ENCODE assay signal across 8 mouse cellular contexts in the genomic region with DNA sequence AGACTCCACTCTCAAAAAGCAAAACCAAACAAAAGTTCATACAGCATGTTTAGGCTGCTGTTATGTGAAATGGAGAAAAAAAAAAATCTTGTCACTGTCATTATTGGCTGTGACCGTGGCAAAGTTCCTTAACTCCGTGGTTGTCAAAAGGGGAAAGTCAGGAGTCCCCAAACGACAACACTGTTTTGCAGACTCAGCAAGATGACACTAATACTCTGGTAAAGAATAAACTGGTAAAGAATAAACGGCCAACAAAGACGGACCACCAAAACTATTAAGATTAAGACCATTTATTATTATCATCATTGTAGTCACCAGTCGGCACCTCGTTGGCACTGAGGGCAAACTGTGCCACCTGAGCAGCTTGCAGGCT. TPM values are rescaled to one million over a fixed set of nuclear protein-coding genes. Genes with fewer than 3 reads are reported as not detected.
DNase-seq lines count a peak whose midpoint lies in the region; ATAC-seq and TF ChIP-seq lines count a peak whose summit lies in the region.

No protein-coding gene starts in this region.

- 3% methylated on average over 7 of the region's 7 CpGs for WGBS in heart, embryonic 12.5 days
- whole genome bisulfite sequencing in forebrain, embryonic 15.5 days: 2% methylated on average over 7 of the region's 7 CpGs
- WGBS in liver, embryonic 16.5 days (ENCODE audit: insufficient replicate concordance): 1% methylated on average over 7 of the region's 7 CpGs

- H3K4me1 ChIP-seq in heart, embryonic 12.5 days (replicated peaks): peaks cover 35% of the 10 kb centered on the region
- peaks cover 70% of the 10 kb centered on the region for H3K4me1 ChIP-seq in E14TG2a.4 (replicated peaks; ENCODE audit: low read depth, low read length)
- H3K4me1 ChIP-seq in forebrain, embryonic 15.5 days: peaks cover 53% of the 10 kb centered on the region
- peaks cover 65% of the 10 kb centered on the region for H3K4me1 ChIP-seq in liver, embryonic 16.5 days (ENCODE audit: control insufficient read depth, low read depth, low read length)

- H3K4me2 ChIP-seq in heart, embryonic 12.5 days: peak overlapping the region; percentile 68
- peak overlapping the region; percentile 60 for H3K4me2 ChIP-seq in forebrain, embryonic 15.5 days (replicated peaks)
- peak overlapping the region; percentile 75 for H3K4me2 ChIP-seq in liver, embryonic 16.5 days (ENCODE audit: low read depth, low read length)

- no peaks in the 10 kb centered on the region for H3K27me3 ChIP-seq in heart, embryonic 12.5 days (replicated peaks)
- H3K27me3 ChIP-seq in E14TG2a.4 (ENCODE audit: insufficient read depth, low read length): no peaks in the 10 kb centered on the region
- no peaks in the 10 kb centered on the region for H3K27me3 ChIP-seq in forebrain, embryonic 15.5 days
- H3K27me3 ChIP-seq in liver, embryonic 16.5 days (ENCODE audit: control insufficient read depth, insufficient read depth, low read depth, low read length): no peaks in the 10 kb centered on the region

- H3K27ac ChIP-seq in heart, embryonic 12.5 days (ENCODE audit: poor library complexity, severe bottlenecking): peak overlapping the region; percentile 93
- H3K27ac ChIP-seq in forebrain, embryonic 15.5 days (replicated peaks): peak overlapping the region; percentile 88
- peak overlapping the region; percentile 97 for H3K27ac ChIP-seq in liver, embryonic 16.5 days (ENCODE audit: low read length)

- peak overlapping the region; percentile 97 for H3K9ac ChIP-seq in heart, embryonic 12.5 days
- H3K9ac ChIP-seq in forebrain, embryonic 15.5 days (replicated peaks): peak overlapping the region; percentile 70
- peak overlapping the region; percentile 96 for H3K9ac ChIP-seq in liver, embryonic 16.5 days (ENCODE audit: low read depth, low read length)

- ATAC-seq in heart, embryonic 12.5 days (ENCODE audit: insufficient number of reproducible peaks, low FRiP score): no peak
- ATAC-seq in forebrain, embryonic 15.5 days (replicated peaks): no peak
- no peak for ATAC-seq in liver, embryonic 16.5 days (ENCODE audit: low read depth)

- H3K36me3 ChIP-seq in heart, embryonic 12.5 days: peaks cover 79% of the 10 kb centered on the region
- H3K36me3 ChIP-seq in E14TG2a.4 (ENCODE audit: insufficient read depth, low read length): peaks cover 88% of the 10 kb centered on the region
- H3K36me3 ChIP-seq in forebrain, embryonic 15.5 days: peaks cover 73% of the 10 kb centered on the region
- peaks cover 72% of the 10 kb centered on the region for H3K36me3 ChIP-seq in liver, embryonic 16.5 days (ENCODE audit: control insufficient read depth, insufficient read depth)

- TF ChIP-seq CTCF in E14TG2a.4 (conservative IDR thresholded peaks at IDR 0.05; ENCODE audit: low read length): no peak

- no peak for DNase-seq in heart, adult 8-10 months (ENCODE audit: low spot score)
- no peak for DNase-seq in adrenal gland, postnatal 25 days
- DNase-seq in spleen, postnatal 10 days (ENCODE audit: low spot score in 2 of 2): no peak
- no peak for DNase-seq in left cerebral cortex, postnatal 4 days

- intact Hi-C loops in left cerebral cortex, postnatal 4 days (cut with DNase I): no loop called here

- H3K4me3 ChIP-seq in heart, embryonic 12.5 days: peak overlapping the region; percentile 91
- peak overlapping the region; percentile 94 for H3K4me3 ChIP-seq in E14TG2a.4 (replicated peaks; ENCODE audit: low read length)
- H3K4me3 ChIP-seq in forebrain, embryonic 15.5 days: peak overlapping the region; percentile 59
- H3K4me3 ChIP-seq in liver, embryonic 16.5 days (ENCODE audit: low read depth, low read length): peak overlapping the region; percentile 89

- no peaks in the 10 kb centered on the region for H3K9me3 ChIP-seq in heart, embryonic 12.5 days (replicated peaks)
- no peaks in the 10 kb centered on the region for H3K9me3 ChIP-seq in E14TG2a.4 (ENCODE audit: low read length)
- H3K9me3 ChIP-seq in forebrain, embryonic 15.5 days: no peaks in the 10 kb centered on the region
- no peaks in the 10 kb centered on the region for H3K9me3 ChIP-seq in liver, embryonic 16.5 days (replicated peaks; ENCODE audit: control insufficient read depth, low read length)

RNA-seq across cellular contexts. Expression of a gene that starts 0.6 kb away (rescaled TPM):
- polyA plus RNA-seq in heart, embryonic 12.5 days (2016; fragmentation: Nextera tagmentation; extraction: Ambion mirVana): 129 and 131 TPM in 2 replicates
- 10 to 100 TPM; 82.8 to 92.9 (median 89.3) TPM for total RNA-seq in heart, adult 8-10 months (2022)
- 82.1 and 85.1 TPM in 2 replicates for polyA plus RNA-seq in forebrain, embryonic 15.5 days (2015; fragmentation: Nextera tagmentation; extraction: Ambion mirVana)
- 294 and 307 TPM in 2 replicates for polyA plus RNA-seq in liver, embryonic 16.5 days (2015; fragmentation: Nextera tagmentation; extraction: Ambion mirVana)
- 116 and 120 TPM in 2 replicates for total RNA-seq in adrenal gland, postnatal 25 days (2021)
- 10 to 100 TPM; 44.1 to 49.7 TPM for total RNA-seq in left cerebral cortex, postnatal 4 days (2021)

RNA-seq across cellular contexts. Expression of a gene that starts 6.9 kb away (rescaled TPM):
- 747 and 767 TPM in 2 replicates for polyA plus RNA-seq in heart, embryonic 12.5 days (2016; fragmentation: Nextera tagmentation; extraction: Ambion mirVana)
- total RNA-seq in heart, adult 8-10 months (2022): 100 to 1,000 TPM; 330 to 410 (median 343) TPM
- 559 and 575 TPM in 2 replicates for polyA plus RNA-seq in forebrain, embryonic 15.5 days (2015; fragmentation: Nextera tagmentation; extraction: Ambion mirVana)
- polyA plus RNA-seq in liver, embryonic 16.5 days (2015; fragmentation: Nextera tagmentation; extraction: Ambion mirVana): 473 and 480 TPM in 2 replicates
- total RNA-seq in adrenal gland, postnatal 25 days (2021): 489 and 566 TPM in 2 replicates
- 100 to 1,000 TPM; 528 to 548 TPM for total RNA-seq in left cerebral cortex, postnatal 4 days (2021)

RNA-seq across cellular contexts. Expression of a gene that starts 8.5 kb away (rescaled TPM):
- 50.9 and 52.1 TPM in 2 replicates for polyA plus RNA-seq in heart, embryonic 12.5 days (2016; fragmentation: Nextera tagmentation; extraction: Ambion mirVana)
- 10 to 100 TPM; 31.0 to 34.9 (median 33.1) TPM for total RNA-seq in heart, adult 8-10 months (2022)
- 36.3 and 39.9 TPM in 2 replicates for polyA plus RNA-seq in forebrain, embryonic 15.5 days (2015; fragmentation: Nextera tagmentation; extraction: Ambion mirVana)
- 41.5 and 41.9 TPM in 2 replicates for polyA plus RNA-seq in liver, embryonic 16.5 days (2015; fragmentation: Nextera tagmentation; extraction: Ambion mirVana)
- total RNA-seq in adrenal gland, postnatal 25 days (2021): 55.1 and 59.9 TPM in 2 replicates
- 10 to 100 TPM; 18.4 to 18.9 TPM for total RNA-seq in left cerebral cortex, postnatal 4 days (2021)

RNA-seq across cellular contexts. Expression of a gene that starts 16.9 kb away (rescaled TPM):
- 53.6 and 59.2 TPM in 2 replicates for polyA plus RNA-seq in heart, embryonic 12.5 days (2016; fragmentation: Nextera tagmentation; extraction: Ambion mirVana)
- 10 to 100 TPM; 19.9 to 24.6 (median 22.9) TPM for total RNA-seq in heart, adult 8-10 months (2022)
- 122 and 127 TPM in 2 replicates for polyA plus RNA-seq in forebrain, embryonic 15.5 days (2015; fragmentation: Nextera tagmentation; extraction: Ambion mirVana)
- 52.7 and 53.1 TPM in 2 replicates for polyA plus RNA-seq in liver, embryonic 16.5 days (2015; fragmentation: Nextera tagmentation; extraction: Ambion mirVana)
- total RNA-seq in adrenal gland, postnatal 25 days (2021): 62.3 and 67.2 TPM in 2 replicates
- 10 to 100 TPM; 86.2 to 90.4 TPM for total RNA-seq in left cerebral cortex, postnatal 4 days (2021)

RNA-seq across cellular contexts. Expression of a gene that starts 17.2 kb away (rescaled TPM):
- polyA plus RNA-seq in heart, embryonic 12.5 days (2016; fragmentation: Nextera tagmentation; extraction: Ambion mirVana): 4.6 and 6.2 TPM in 2 replicates
- 10 to 100 TPM; 10.3 to 13.2 (median 12.0) TPM for total RNA-seq in heart, adult 8-10 months (2022)
- 8.1 and 8.9 TPM in 2 replicates for polyA plus RNA-seq in forebrain, embryonic 15.5 days (2015; fragmentation: Nextera tagmentation; extraction: Ambion mirVana)
- polyA plus RNA-seq in liver, embryonic 16.5 days (2015; fragmentation: Nextera tagmentation; extraction: Ambion mirVana): 2.5 and 3.0 TPM in 2 replicates
- 11.2 and 11.6 TPM in 2 replicates for total RNA-seq in adrenal gland, postnatal 25 days (2021)
- total RNA-seq in left cerebral cortex, postnatal 4 days (2021): 1 to 10 TPM; 4.9 to 5.5 TPM
